Mouse (Mus musculus): ENCODE results near the gene Gclc.

- TF ChIP-seq GATA1 (IDR thresholded peaks at IDR 0.05; ENCODE audit: borderline replicate concordance, low read length): no peak
- TF ChIP-seq CTCF (IDR thresholded peaks at IDR 0.05; ENCODE audit: low read depth, low read length): peak; percentile 69
- TF ChIP-seq TAL1 (conservative IDR thresholded peaks at IDR 0.05; ENCODE audit: low read depth, low read length): no peak
- no peak for TF ChIP-seq POLR2AphosphoS5 (IDR thresholded peaks at IDR 0.05; ENCODE audit: insufficient replicate concordance, low read depth, low read length)
Measured at GRCm38 (mm10) chr9:77806842-77807668, 52.7 kb downstream of the Gclc start.

All from G1E (cell line).